Mouse (Mus musculus) midbrain, embryonic 14.5 days (tissue): ENCODE measurements around the gene Olfr826. TPM values are rescaled to one million over a fixed set of nuclear protein-coding genes. Genes with fewer than 3 reads are reported as not detected.

Source experiments
- ATAC-seq: fragments of 200-750 bp; cut with Nextera tagmentation; 2 replicates; pipeline ENCODE4 v1.8.0; 2017; ENCODE audit warnings: moderate number of reproducible peaks, moderate library complexity; ENCODE audit not compliant: low FRiP score, low TSS enrichment
- DNase-seq: peaks from one replicate; pipeline ENCODE4 v3.0.0-alpha.2; 2015
- H3K27ac ChIP-seq: fragments of 300-500 bp; sonication (generic); replicated peaks from 2 replicates; pipeline ENCODE4 v1.5.1; 2014; ENCODE audit warnings: mild to moderate bottlenecking, low read depth, low read length, moderate library complexity
- H3K27me3 ChIP-seq: fragments of 300-500 bp; sonication (generic); 2 replicates; pipeline ENCODE4 v1.6.1; 2014; ENCODE audit warnings: low read length, control low read depth, mixed read lengths; ENCODE audit not compliant: control insufficient read depth, insufficient read depth
- H3K36me3 ChIP-seq: fragments of 300-500 bp; sonication (generic); 2 replicates; pipeline ENCODE4 v1.6.1; 2014; ENCODE audit warnings: low read length, control low read depth; ENCODE audit not compliant: control insufficient read depth, insufficient read depth
- H3K4me1 ChIP-seq: fragments of 300-500 bp; sonication (generic); 2 replicates; pipeline ENCODE4 v1.6.1; 2014; ENCODE audit warnings: mild to moderate bottlenecking, antibody characterized with exemption, low read length, control low read depth; ENCODE audit not compliant: control insufficient read depth, insufficient read depth
- H3K4me2 ChIP-seq: fragments of 300-500 bp; sonication (generic); 2 replicates; pipeline ENCODE4 v1.6.1; 2014; ENCODE audit warnings: mild to moderate bottlenecking, low read length, moderate library complexity
- H3K4me3 ChIP-seq: fragments of 300-500 bp; sonication (generic); replicated peaks from 2 replicates; pipeline ENCODE4 v1.5.1; 2014; ENCODE audit warnings: low read depth, low read length
- H3K9ac ChIP-seq: fragments of 300-500 bp; sonication (generic); replicated peaks from 2 replicates; pipeline ENCODE4 v1.6.1; 2014; ENCODE audit warnings: mild to moderate bottlenecking, low read length, moderate library complexity
- H3K9me3 ChIP-seq: fragments of 300-500 bp; sonication (generic); 2 replicates; pipeline ENCODE4 v1.6.1; 2016; ENCODE audit warnings: low read length, control low read depth, mixed read lengths; ENCODE audit not compliant: control insufficient read depth
- WGBS: fragments of 180-500 bp; shearing (Covaris S2); extraction: QIAGEN DNeasy Blood & Tissue Kit; methylation state at CpG from one replicate; pipeline ENCODE4 v1.1.7; 2014; 5-methylcytosine and 5-hydroxymethylcytosine counted together
- polyA plus RNA-seq: library from polyadenylated mRNA; unstranded; fragments of >200 nt; fragmentation: Nextera tagmentation; extraction: Ambion mirVana; gene quantifications from 2 replicates; pipeline ENCODE4 v1.2.1, GENCODE M21; 2014

Olfr826 gene
- not detected in 2 replicates for polyA plus RNA-seq

DNA sequence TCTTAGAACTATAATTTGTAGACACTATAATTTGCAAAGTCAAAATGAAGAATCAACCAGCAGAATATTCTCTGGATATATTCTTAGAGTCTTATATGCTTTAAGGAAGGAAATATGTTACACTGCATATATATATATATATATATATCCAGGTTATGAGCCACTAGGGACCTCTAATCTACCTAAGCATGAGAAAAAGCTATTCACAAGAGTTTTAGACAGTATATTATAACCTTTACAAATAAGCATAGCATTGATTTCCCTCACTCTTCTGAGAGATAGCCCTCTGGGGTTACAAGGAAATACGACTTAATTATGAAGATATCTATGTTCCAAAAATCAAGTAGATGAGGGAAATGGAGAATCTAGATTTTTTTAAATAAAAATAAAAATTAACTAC is at the start of gene Olfr826:
TSS of gene Olfr826 (minus strand) at position 101 of the 400 bp plus-strand sequence.
- H3K9me3 ChIP-seq: no peaks in the 10 kb centered on the region
- WGBS: 79% methylated on average over 1 of the region's 1 CpGs
- H3K4me3 ChIP-seq: no peak within 1 kb of the TSS
- ATAC-seq (no peak), DNase-seq (no peak)
- H3K4me1 ChIP-seq: no peaks in the 10 kb centered on the region
- no peak within 1 kb of the TSS for H3K4me2 ChIP-seq
- H3K36me3 ChIP-seq: no peaks in the 10 kb centered on the region
- no peak within 1 kb of the TSS for H3K27ac ChIP-seq
- no peak within 1 kb of the TSS for H3K9ac ChIP-seq
- no peaks in the 10 kb centered on the region for H3K27me3 ChIP-seq

DNA sequence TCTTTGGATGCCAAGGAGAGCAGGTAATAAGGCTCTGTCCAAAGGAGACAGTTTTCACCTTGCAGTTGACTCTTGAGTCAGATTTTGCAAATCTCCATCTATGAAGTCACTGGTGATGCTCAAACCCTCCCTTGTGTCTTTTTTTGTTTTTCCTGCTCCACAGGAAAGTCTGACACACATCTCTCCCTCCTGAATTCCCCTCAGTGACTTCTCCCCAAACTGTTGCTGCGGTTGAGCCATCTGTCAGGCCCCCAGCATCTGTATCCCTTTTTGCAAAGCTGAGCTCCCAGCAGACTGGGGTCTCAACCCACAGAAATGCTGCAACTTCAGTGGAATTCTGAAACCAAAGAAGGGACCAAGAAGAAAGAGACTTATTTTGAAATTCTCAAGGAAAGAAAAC is 48.1 kb upstream of the Olfr826 start:
- Histone ChIP-seq H3K27ac (no peak overlapping the region), H3K4me1 (no peaks in the 10 kb centered on the region), H3K27me3 (no peaks in the 10 kb centered on the region), H3K4me3 (no peak overlapping the region), H3K36me3 (no peaks in the 10 kb centered on the region), H3K9me3 (no peaks in the 10 kb centered on the region), H3K9ac (no peak overlapping the region), H3K4me2 (no peak overlapping the region)
- 41% methylated on average over 1 of the region's 1 CpGs for WGBS
- ATAC-seq: no peak
- DNase-seq: no peak

DNA sequence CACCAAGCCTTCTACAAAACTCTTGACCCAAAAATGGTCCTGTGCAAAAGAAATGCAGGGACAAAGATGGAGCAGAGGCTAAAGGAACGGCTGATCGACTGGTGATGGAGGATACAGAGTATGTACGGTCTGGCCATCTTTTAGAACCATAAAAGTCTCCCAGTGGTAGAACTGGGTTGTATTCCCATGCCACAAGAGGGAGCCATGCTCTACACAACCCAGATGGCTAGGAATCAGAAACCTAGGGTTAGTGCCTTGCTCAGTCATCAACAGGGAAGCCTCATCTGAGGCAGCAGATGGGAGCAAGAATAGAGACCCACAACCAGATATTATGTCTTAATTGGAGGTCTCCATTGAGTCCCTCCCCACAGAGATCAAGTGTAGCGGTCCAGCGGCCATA is 45.6 kb upstream of the Olfr826 start:
- H3K36me3 ChIP-seq: no peaks in the 10 kb centered on the region
- H3K27me3 ChIP-seq: no peaks in the 10 kb centered on the region
- WGBS: 91% methylated on average over 5 of the region's 5 CpGs
- no peak overlapping the region for H3K4me2 ChIP-seq
- no peak overlapping the region for H3K27ac ChIP-seq
- no peaks in the 10 kb centered on the region for H3K9me3 ChIP-seq
- no peak overlapping the region for H3K4me3 ChIP-seq
- H3K9ac ChIP-seq: no peak overlapping the region
- H3K4me1 ChIP-seq: no peaks in the 10 kb centered on the region
- no peak for ATAC-seq
- DNase-seq: no peak

DNA sequence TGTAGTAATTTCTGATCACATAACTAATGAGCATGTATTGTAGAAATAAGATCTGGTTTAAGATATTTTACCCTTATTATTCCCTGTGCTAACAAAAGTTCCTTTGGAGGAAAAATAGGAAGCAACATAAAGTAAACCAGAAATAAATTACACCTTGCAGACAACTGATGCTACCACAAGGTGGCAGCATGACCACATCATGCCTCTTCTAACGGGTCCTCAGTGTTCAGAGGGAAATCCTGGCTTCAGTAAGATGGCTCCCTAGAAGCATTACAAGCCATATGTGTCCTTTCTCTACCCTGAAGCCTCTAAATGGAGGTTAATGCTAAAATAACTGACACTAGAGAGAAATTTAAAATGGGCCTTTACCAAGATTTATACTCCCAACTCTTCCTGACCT is 44.3 kb upstream of the Olfr826 start:
- no peaks in the 10 kb centered on the region for H3K27me3 ChIP-seq
- 0% methylated on average over 1 of the region's 1 CpGs for WGBS
- H3K9ac ChIP-seq: no peak overlapping the region
- no peak overlapping the region for H3K27ac ChIP-seq
- H3K9me3 ChIP-seq: no peaks in the 10 kb centered on the region
- H3K36me3 ChIP-seq: no peaks in the 10 kb centered on the region
- no peak overlapping the region for H3K4me2 ChIP-seq
- H3K4me3 ChIP-seq: no peak overlapping the region
- ATAC-seq (peak; percentile 85), DNase-seq (peak; percentile 90)
- no peaks in the 10 kb centered on the region for H3K4me1 ChIP-seq

DNA sequence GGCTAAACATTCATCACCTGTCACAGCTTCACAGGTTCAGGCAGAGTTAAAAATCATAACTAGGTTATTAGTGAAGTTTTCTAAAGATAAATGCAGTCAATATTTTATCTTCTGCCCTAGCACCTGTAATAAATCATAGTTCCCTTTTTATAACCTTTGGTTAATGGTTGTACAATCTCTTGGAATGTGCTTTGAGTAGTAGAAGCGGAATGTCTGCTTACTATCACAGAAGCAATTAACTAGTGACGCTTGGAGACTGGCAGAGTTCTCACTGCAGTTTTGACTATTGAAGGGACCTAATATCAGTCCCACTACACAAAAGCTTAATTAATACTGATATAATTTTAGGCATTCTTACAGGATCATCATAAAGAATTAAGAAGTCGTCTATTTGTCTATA is 41.0 kb upstream of the Olfr826 start:
- H3K9me3 ChIP-seq: no peaks in the 10 kb centered on the region
- H3K36me3 ChIP-seq: no peaks in the 10 kb centered on the region
- H3K4me2 ChIP-seq: no peak overlapping the region
- DNase-seq (no peak), ATAC-seq (no peak)
- H3K27me3 ChIP-seq: no peaks in the 10 kb centered on the region
- H3K4me1 ChIP-seq: no peaks in the 10 kb centered on the region
- no peak overlapping the region for H3K27ac ChIP-seq
- 88% methylated on average over 3 of the region's 3 CpGs for WGBS
- H3K9ac ChIP-seq: no peak overlapping the region
- H3K4me3 ChIP-seq: no peak overlapping the region

DNA sequence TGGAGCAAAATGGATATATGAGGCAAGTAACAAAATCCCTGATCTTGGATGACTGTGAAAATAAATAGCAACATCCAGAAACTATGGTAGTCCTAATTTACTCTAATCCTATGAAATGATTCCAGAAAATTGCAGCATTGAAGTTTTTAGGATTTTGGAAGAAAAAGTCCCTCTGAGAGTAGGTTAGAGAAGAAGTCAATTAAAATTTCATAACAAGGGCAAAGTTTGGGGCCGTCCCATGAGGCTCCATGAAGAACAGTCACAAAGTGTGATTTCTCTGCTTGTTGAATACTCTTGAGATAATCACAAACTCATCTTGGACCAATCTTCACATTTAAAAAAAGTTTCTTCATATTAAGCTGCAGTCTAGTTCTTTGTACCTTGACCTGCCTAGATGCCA is 30.3 kb upstream of the Olfr826 start, which contains the start of gene Olfr827:
TSS of gene Olfr827 (minus strand) at position 101 of the 400 bp plus-strand sequence.
- no peaks in the 10 kb centered on the region for H3K4me1 ChIP-seq
- H3K9me3 ChIP-seq: no peaks in the 10 kb centered on the region
- 89% methylated on average over 1 of the region's 1 CpGs for WGBS
- no peak within 1 kb of the TSS for H3K9ac ChIP-seq
- ATAC-seq (no peak), DNase-seq (no peak)
- H3K27me3 ChIP-seq: no peaks in the 10 kb centered on the region
- H3K4me3 ChIP-seq: no peak within 1 kb of the TSS
- no peak within 1 kb of the TSS for H3K27ac ChIP-seq
- H3K4me2 ChIP-seq: no peak within 1 kb of the TSS
- no peaks in the 10 kb centered on the region for H3K36me3 ChIP-seq

DNA sequence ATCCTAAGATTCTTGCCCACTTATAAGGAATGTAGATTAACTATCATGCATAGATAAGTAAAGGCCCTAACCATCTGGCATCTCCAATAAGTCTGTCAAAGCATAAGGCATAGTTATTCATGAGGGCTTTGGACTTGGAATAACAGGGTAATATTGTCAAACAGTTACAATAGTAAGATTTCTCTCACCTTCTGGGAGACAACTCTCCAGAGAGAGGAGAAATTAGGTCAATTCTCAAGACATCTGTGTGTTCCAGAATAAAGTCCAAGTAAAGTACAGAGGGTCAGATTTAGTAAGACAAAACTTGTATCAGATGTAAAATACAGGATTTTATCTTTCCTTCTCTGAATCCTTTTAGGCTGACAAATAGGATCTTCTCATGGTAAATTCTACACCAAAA is 17.3 kb downstream of the Olfr826 start, which contains the start of gene Olfr825:
TSS of gene Olfr825 (minus strand) at position 101 of the 400 bp plus-strand sequence.
- no peaks in the 10 kb centered on the region for H3K36me3 ChIP-seq
- ATAC-seq (no peak), DNase-seq (no peak)
- H3K9me3 ChIP-seq: no peaks in the 10 kb centered on the region
- no peak within 1 kb of the TSS for H3K4me2 ChIP-seq
- H3K27me3 ChIP-seq: no peaks in the 10 kb centered on the region
- no peak within 1 kb of the TSS for H3K27ac ChIP-seq
- no peak within 1 kb of the TSS for H3K9ac ChIP-seq
- H3K4me3 ChIP-seq: no peak within 1 kb of the TSS
- H3K4me1 ChIP-seq: no peaks in the 10 kb centered on the region

DNA sequence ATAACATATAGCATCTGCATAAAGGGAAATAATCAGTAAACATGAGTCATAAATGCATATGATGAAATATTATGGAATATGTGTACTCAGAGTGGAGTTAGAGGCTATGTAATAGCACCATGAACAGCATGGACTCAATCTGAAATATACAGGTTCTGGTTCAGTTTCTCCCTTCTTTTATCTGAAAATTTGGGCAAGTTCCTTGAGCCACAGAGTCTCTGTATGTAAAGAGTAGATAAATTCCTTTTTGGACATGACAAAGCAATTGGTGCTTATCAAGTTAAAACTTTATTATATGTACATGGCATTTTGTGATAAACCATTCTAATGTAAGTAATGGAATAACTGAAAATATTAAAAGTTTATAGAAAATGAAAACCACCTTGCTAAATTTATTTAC is 18.8 kb downstream of the Olfr826 start:
- Histone ChIP-seq H3K27me3 (no peaks in the 10 kb centered on the region), H3K4me1 (no peaks in the 10 kb centered on the region), H3K27ac (no peak overlapping the region), H3K9ac (no peak overlapping the region), H3K4me2 (no peak overlapping the region), H3K36me3 (no peaks in the 10 kb centered on the region), H3K4me3 (no peak overlapping the region), H3K9me3 (no peaks in the 10 kb centered on the region)
- DNase-seq: no peak
- no peak for ATAC-seq

DNA sequence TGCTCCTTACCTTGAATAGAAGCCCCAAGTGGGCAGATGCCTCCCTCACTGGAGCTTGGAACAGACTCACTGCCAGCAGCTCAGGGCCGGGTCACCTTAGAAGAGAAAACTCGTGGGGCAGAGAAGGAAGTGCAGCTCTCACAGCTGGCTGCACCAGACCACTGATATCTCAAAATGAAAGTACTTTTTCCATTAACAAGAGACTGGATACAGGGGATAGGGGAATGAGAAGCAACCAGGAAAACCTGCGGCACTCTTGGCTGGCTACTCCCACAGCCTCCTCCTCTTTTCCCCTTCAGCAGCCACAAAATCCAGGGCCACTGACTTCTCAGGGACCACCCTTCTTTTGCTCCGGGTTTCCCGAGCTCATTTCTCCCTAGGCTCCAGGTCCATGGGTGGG is 39.9 kb downstream of the Olfr826 start:
- Histone ChIP-seq H3K4me2 (no peak overlapping the region), H3K9ac (no peak overlapping the region), H3K36me3 (no peaks in the 10 kb centered on the region), H3K27ac (no peak overlapping the region), H3K4me1 (no peaks in the 10 kb centered on the region), H3K9me3 (no peaks in the 10 kb centered on the region), H3K27me3 (no peaks in the 10 kb centered on the region), H3K4me3 (no peak overlapping the region)
- ATAC-seq (no peak), DNase-seq (no peak)
- 89% methylated on average over 5 of the region's 5 CpGs for WGBS
